Mouse (Mus musculus): ENCODE measurements around the gene Cd8b1. TPM values are rescaled to one million over a fixed set of nuclear protein-coding genes. Genes with fewer than 3 reads are reported as not detected.

Gene Cd8b1
- not detected in 2 replicates for polyA plus RNA-seq (2014; fragmentation: Nextera tagmentation; extraction: Ambion mirVana)

- Histone ChIP-seq H3K4me2 (no peak within 1 kb of the TSS), H3K27me3 (replicated peaks; ENCODE audit: control insufficient read depth, insufficient read depth, low read length) (no peaks in the 10 kb centered on the region), H3K9me3 (ENCODE audit: control insufficient read depth, low read length) (no peaks in the 10 kb centered on the region), H3K4me3 (ENCODE audit: low read depth, low read length) (no peak within 1 kb of the TSS), H3K4me1 (replicated peaks; ENCODE audit: control insufficient read depth, insufficient read depth, low read length) (no peaks in the 10 kb centered on the region), H3K9ac (ENCODE audit: low read depth, low read length) (no peak within 1 kb of the TSS), H3K36me3 (ENCODE audit: control insufficient read depth, insufficient read depth, low read length) (no peaks in the 10 kb centered on the region), H3K27ac (ENCODE audit: low read depth, low read length) (no peak within 1 kb of the TSS)
- DNase-seq (ENCODE audit: low spot score) = no peak
- ATAC-seq (replicated peaks; ENCODE audit: low FRiP score) = no peak
- 82% methylated on average over 7 of the region's 7 CpGs for WGBS
Observed at GRCm38 (mm10) chr6:71322491-71322921, at the start of gene Cd8b1. Cd8b1 (plus strand) TSS chr6:71322788.

DNA sequence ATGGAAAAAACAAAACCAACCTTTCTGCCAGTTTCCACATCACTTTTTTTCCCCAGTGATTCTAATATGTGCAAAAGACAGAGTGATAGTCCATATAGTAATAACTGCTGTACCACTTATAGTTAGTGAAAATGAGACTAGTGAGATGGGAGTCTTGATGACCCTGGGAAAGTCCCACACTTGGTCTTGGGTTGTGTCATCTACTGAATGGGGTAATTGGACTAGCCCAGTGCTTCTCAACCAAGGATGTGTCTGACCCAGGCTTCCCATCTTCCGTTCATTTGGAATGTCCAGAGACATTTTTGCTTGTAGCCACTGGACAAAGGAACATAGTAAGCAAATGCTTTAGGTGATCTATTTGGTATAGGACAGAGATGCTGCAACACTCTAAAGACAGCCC is 48.9 kb upstream of the Cd8b1 start:
- DNase-seq (ENCODE audit: low spot score) (no peak), ATAC-seq (replicated peaks; ENCODE audit: low FRiP score) (no peak)
- WGBS = 89% methylated on average over 1 of the region's 1 CpGs
- H3K4me2 ChIP-seq = no peak overlapping the region
- H3K27ac ChIP-seq (ENCODE audit: low read depth, low read length) = no peak overlapping the region
- H3K36me3 ChIP-seq (ENCODE audit: control insufficient read depth, insufficient read depth, low read length) = no peaks in the 10 kb centered on the region
- H3K9ac ChIP-seq (ENCODE audit: low read depth, low read length) = no peak overlapping the region
- H3K4me1 ChIP-seq (replicated peaks; ENCODE audit: control insufficient read depth, insufficient read depth, low read length) = peaks cover 10% of the 10 kb centered on the region
- H3K9me3 ChIP-seq (ENCODE audit: control insufficient read depth, low read length) = no peaks in the 10 kb centered on the region
- H3K27me3 ChIP-seq (replicated peaks; ENCODE audit: control insufficient read depth, insufficient read depth, low read length) = no peaks in the 10 kb centered on the region
- no peak overlapping the region for H3K4me3 ChIP-seq (ENCODE audit: low read depth, low read length)

- DNase-seq (ENCODE audit: low spot score) = no peak
- Histone ChIP-seq H3K9ac (ENCODE audit: low read depth, low read length) (no peak overlapping the region), H3K27me3 (replicated peaks; ENCODE audit: control insufficient read depth, insufficient read depth, low read length) (no peaks in the 10 kb centered on the region), H3K4me1 (replicated peaks; ENCODE audit: control insufficient read depth, insufficient read depth, low read length) (peaks cover 10% of the 10 kb centered on the region), H3K27ac (ENCODE audit: low read depth, low read length) (no peak overlapping the region), H3K4me3 (ENCODE audit: low read depth, low read length) (no peak overlapping the region), H3K4me2 (no peak overlapping the region), H3K36me3 (ENCODE audit: control insufficient read depth, insufficient read depth, low read length) (no peaks in the 10 kb centered on the region), H3K9me3 (ENCODE audit: control insufficient read depth, low read length) (no peaks in the 10 kb centered on the region)
- 95% methylated on average over 1 of the region's 1 CpGs for WGBS
- no peak for ATAC-seq (replicated peaks; ENCODE audit: low FRiP score)
Observed at GRCm38 (mm10) chr6:71274621-71275020, 48.0 kb upstream of the Cd8b1 start.

DNA sequence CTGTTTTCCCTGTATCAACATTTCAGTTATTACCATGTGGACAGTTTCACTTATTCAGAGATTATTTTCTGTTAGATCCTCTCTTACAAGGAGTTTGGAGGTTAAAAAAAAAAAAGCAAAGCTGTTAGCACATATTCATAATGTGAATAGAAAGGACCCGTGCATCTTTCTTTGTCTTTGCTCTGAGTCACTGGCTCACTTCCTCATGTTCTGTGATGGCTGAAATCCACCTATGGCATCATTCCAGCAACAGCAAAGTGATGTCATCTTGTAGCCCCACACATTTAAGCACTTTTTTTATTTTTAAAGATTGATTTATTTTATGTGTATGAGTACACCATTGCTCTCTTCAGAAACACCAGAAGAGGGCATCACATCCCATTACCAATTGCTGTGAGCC is 43.2 kb upstream of the Cd8b1 start:
- Histone ChIP-seq H3K27me3 (replicated peaks; ENCODE audit: control insufficient read depth, insufficient read depth, low read length) (no peaks in the 10 kb centered on the region), H3K4me2 (no peak overlapping the region), H3K4me3 (ENCODE audit: low read depth, low read length) (no peak overlapping the region), H3K9ac (ENCODE audit: low read depth, low read length) (no peak overlapping the region), H3K9me3 (ENCODE audit: control insufficient read depth, low read length) (no peaks in the 10 kb centered on the region), H3K36me3 (ENCODE audit: control insufficient read depth, insufficient read depth, low read length) (no peaks in the 10 kb centered on the region; the same call in 1 of the 2 replicates), H3K27ac (ENCODE audit: low read depth, low read length) (no peak overlapping the region), H3K4me1 (replicated peaks; ENCODE audit: control insufficient read depth, insufficient read depth, low read length) (no peaks in the 10 kb centered on the region)
- ATAC-seq (replicated peaks; ENCODE audit: low FRiP score) = no peak
- 75% methylated on average over 1 of the region's 1 CpGs for WGBS
- no peak for DNase-seq (ENCODE audit: low spot score)

DNA sequence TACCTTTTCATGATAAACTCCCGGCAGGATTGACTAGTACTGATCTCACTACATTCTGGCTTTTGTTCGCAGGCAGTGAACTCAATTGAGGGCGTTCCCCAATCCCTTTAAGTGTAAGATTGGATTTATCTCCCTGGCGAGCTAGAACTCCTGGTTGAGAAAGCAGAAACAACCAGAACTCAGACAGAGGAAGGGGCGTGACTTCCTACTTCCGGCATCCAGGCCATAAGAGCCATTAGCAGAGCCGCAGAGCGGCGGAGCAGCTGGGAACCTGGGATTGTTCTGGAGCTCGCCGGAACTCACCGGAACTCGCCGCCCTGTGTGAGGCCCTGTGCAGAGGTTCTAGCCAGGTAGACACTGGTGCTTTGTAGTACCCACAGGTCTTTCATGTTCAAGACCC is 29.1 kb upstream of the Cd8b1 start:
- DNase-seq (ENCODE audit: low spot score) (no peak), ATAC-seq (replicated peaks; ENCODE audit: low FRiP score) (no peak)
- Histone ChIP-seq H3K4me3 (ENCODE audit: low read depth, low read length) (no peak overlapping the region), H3K4me1 (replicated peaks; ENCODE audit: control insufficient read depth, insufficient read depth, low read length) (no peaks in the 10 kb centered on the region), H3K9me3 (ENCODE audit: control insufficient read depth, low read length) (no peaks in the 10 kb centered on the region), H3K27ac (ENCODE audit: low read depth, low read length) (no peak overlapping the region), H3K27me3 (replicated peaks; ENCODE audit: control insufficient read depth, insufficient read depth, low read length) (no peaks in the 10 kb centered on the region), H3K9ac (ENCODE audit: low read depth, low read length) (no peak overlapping the region), H3K36me3 (ENCODE audit: control insufficient read depth, insufficient read depth, low read length) (no peaks in the 10 kb centered on the region), H3K4me2 (no peak overlapping the region)
- 72% methylated on average over 14 of the region's 14 CpGs for WGBS

GRCm38 (mm10) chr6:71295303-71295702 is 27.3 kb upstream of the Cd8b1 start:
- WGBS = 60% methylated on average over 6 of the region's 6 CpGs
- Histone ChIP-seq H3K27me3 (replicated peaks; ENCODE audit: control insufficient read depth, insufficient read depth, low read length) (no peaks in the 10 kb centered on the region), H3K9me3 (ENCODE audit: control insufficient read depth, low read length) (no peaks in the 10 kb centered on the region), H3K4me3 (ENCODE audit: low read depth, low read length) (no peak overlapping the region), H3K9ac (ENCODE audit: low read depth, low read length) (no peak overlapping the region), H3K4me2 (no peak overlapping the region), H3K36me3 (ENCODE audit: control insufficient read depth, insufficient read depth, low read length) (no peaks in the 10 kb centered on the region), H3K27ac (ENCODE audit: low read depth, low read length) (no peak overlapping the region), H3K4me1 (replicated peaks; ENCODE audit: control insufficient read depth, insufficient read depth, low read length) (no peaks in the 10 kb centered on the region)
- ATAC-seq (replicated peaks; ENCODE audit: low FRiP score) (no peak), DNase-seq (ENCODE audit: low spot score) (no peak)

DNA sequence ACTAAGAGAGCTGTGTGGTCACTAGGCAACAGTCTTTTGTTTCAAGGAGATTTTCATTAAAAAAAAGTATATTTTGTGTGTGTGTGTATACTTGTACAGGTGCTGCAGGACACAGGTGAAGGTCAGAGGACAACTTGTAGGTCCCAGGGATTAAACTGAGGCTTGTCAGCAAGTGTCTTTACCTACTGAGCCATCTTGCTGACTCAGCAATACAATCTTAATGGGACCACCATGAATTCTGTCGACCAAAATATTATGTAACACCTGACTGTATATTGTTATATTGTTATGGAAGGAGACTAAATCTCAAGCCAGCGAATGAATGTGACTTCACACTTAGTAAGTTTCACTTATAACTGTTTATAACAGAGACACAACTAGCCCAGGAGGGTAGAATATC is 24.5 kb upstream of the Cd8b1 start:
- ATAC-seq (replicated peaks; ENCODE audit: low FRiP score) (no peak), DNase-seq (ENCODE audit: low spot score) (no peak)
- Histone ChIP-seq H3K4me1 (replicated peaks; ENCODE audit: control insufficient read depth, insufficient read depth, low read length) (no peaks in the 10 kb centered on the region), H3K4me3 (ENCODE audit: low read depth, low read length) (no peak overlapping the region), H3K36me3 (ENCODE audit: control insufficient read depth, insufficient read depth, low read length) (no peaks in the 10 kb centered on the region), H3K27me3 (replicated peaks; ENCODE audit: control insufficient read depth, insufficient read depth, low read length) (no peaks in the 10 kb centered on the region), H3K4me2 (no peak overlapping the region), H3K27ac (ENCODE audit: low read depth, low read length) (no peak overlapping the region), H3K9ac (ENCODE audit: low read depth, low read length) (no peak overlapping the region), H3K9me3 (ENCODE audit: control insufficient read depth, low read length) (no peaks in the 10 kb centered on the region)
- 53% methylated on average over 2 of the region's 2 CpGs for WGBS

- no peaks in the 10 kb centered on the region for H3K9me3 ChIP-seq (ENCODE audit: control insufficient read depth, low read length)
- H3K27me3 ChIP-seq (replicated peaks; ENCODE audit: control insufficient read depth, insufficient read depth, low read length) = no peaks in the 10 kb centered on the region
- H3K4me2 ChIP-seq = no peak overlapping the region
- H3K4me1 ChIP-seq (replicated peaks; ENCODE audit: control insufficient read depth, insufficient read depth, low read length) = no peaks in the 10 kb centered on the region
- H3K9ac ChIP-seq (ENCODE audit: low read depth, low read length) = no peak overlapping the region
- H3K4me3 ChIP-seq (ENCODE audit: low read depth, low read length) = no peak overlapping the region
- WGBS = 42% methylated on average over 3 of the region's 3 CpGs
- no peaks in the 10 kb centered on the region for H3K36me3 ChIP-seq (ENCODE audit: control insufficient read depth, insufficient read depth, low read length)
- no peak for ATAC-seq (replicated peaks; ENCODE audit: low FRiP score)
- no peak overlapping the region for H3K27ac ChIP-seq (ENCODE audit: low read depth, low read length)
- DNase-seq (ENCODE audit: low spot score) = no peak
Observed at GRCm38 (mm10) chr6:71298751-71299150, 23.8 kb upstream of the Cd8b1 start.

- DNase-seq (ENCODE audit: low spot score) (no peak), ATAC-seq (replicated peaks; ENCODE audit: low FRiP score) (no peak)
- Histone ChIP-seq H3K4me2 (no peak overlapping the region), H3K4me3 (ENCODE audit: low read depth, low read length) (no peak overlapping the region), H3K9ac (ENCODE audit: low read depth, low read length) (no peak overlapping the region), H3K27me3 (replicated peaks; ENCODE audit: control insufficient read depth, insufficient read depth, low read length) (no peaks in the 10 kb centered on the region), H3K36me3 (ENCODE audit: control insufficient read depth, insufficient read depth, low read length) (no peaks in the 10 kb centered on the region), H3K9me3 (ENCODE audit: control insufficient read depth, low read length) (no peaks in the 10 kb centered on the region), H3K4me1 (replicated peaks; ENCODE audit: control insufficient read depth, insufficient read depth, low read length) (no peaks in the 10 kb centered on the region), H3K27ac (ENCODE audit: low read depth, low read length) (no peak overlapping the region)
- 61% methylated on average over 6 of the region's 6 CpGs for WGBS
Observed at GRCm38 (mm10) chr6:71302097-71302731, 20.4 kb upstream of the Cd8b1 start.

All from liver, embryonic 11.5 days (tissue).